Mouse (Mus musculus): ENCODE results near the gene Cmc1.
A peak's percentile ranks its signal among the peaks of the same experiment; 100 is the strongest.

The Cmc1 gene

GRCm38 (mm10) chr9:118110360-118110710 lies 39.6 kb downstream of the Cmc1 start:
- DNase-seq: no peak

- DNase-seq: no peak
Observed at GRCm38 (mm10) chr9:118109697-118110359, 40.1 kb downstream of the Cmc1 start.

GRCm38 (mm10) chr9:118108527-118109011 lies 41.4 kb downstream of the Cmc1 start:
- no peak for DNase-seq

- no peak for DNase-seq
Observed at GRCm38 (mm10) chr9:118101802-118102201, 48.2 kb downstream of the Cmc1 start.

- no peak for DNase-seq
Observed at GRCm38 (mm10) chr9:118100484-118100883, 49.5 kb downstream of the Cmc1 start.

- no peak for DNase-seq
Observed at GRCm38 (mm10) chr9:118099395-118099794, 50.6 kb downstream of the Cmc1 start.

- DNase-seq: no peak
Observed at GRCm38 (mm10) chr9:118083834-118084233, 66.1 kb downstream of the Cmc1 start.

GRCm38 (mm10) chr9:118082575-118083431 lies 67.2 kb downstream of the Cmc1 start:
- peak; percentile 25 for DNase-seq

- no peak for DNase-seq
Observed at GRCm38 (mm10) chr9:118073358-118073757, 76.6 kb downstream of the Cmc1 start.

- DNase-seq: peak; percentile 66
Observed at GRCm38 (mm10) chr9:118072101-118072500, 77.9 kb downstream of the Cmc1 start.

GRCm38 (mm10) chr9:118071337-118071736 lies 78.6 kb downstream of the Cmc1 start:
- no peak for DNase-seq

- DNase-seq: no peak
Observed at GRCm38 (mm10) chr9:118070442-118070841, 79.5 kb downstream of the Cmc1 start.

GRCm38 (mm10) chr9:118059101-118059500 lies 90.9 kb downstream of the Cmc1 start:
- no peak for DNase-seq

- no peak for DNase-seq
Observed at GRCm38 (mm10) chr9:118053286-118053685, 96.7 kb downstream of the Cmc1 start.

GRCm38 (mm10) chr9:118045011-118045533 lies 104.9 kb downstream of the Cmc1 start:
- DNase-seq: no peak

GRCm38 (mm10) chr9:118043581-118043980 lies 106.4 kb downstream of the Cmc1 start:
- no peak for DNase-seq

- no peak for DNase-seq
Observed at GRCm38 (mm10) chr9:118042738-118043137, 107.2 kb downstream of the Cmc1 start.

GRCm38 (mm10) chr9:118041646-118042045 lies 108.3 kb downstream of the Cmc1 start:
- DNase-seq: no peak

GRCm38 (mm10) chr9:118041022-118041400 lies 109.0 kb downstream of the Cmc1 start:
- DNase-seq: peak; percentile 35

GRCm38 (mm10) chr9:118040218-118041021 lies 109.6 kb downstream of the Cmc1 start, which contains the start of gene Azi2:
Gene Azi2 (plus strand): TSS chr9:118040499.
- peak; percentile 99 for DNase-seq

GRCm38 (mm10) chr9:118034990-118035389 lies 115.0 kb downstream of the Cmc1 start:
- no peak for DNase-seq

GRCm38 (mm10) chr9:118031694-118032093 lies 118.3 kb downstream of the Cmc1 start:
- DNase-seq: no peak

GRCm38 (mm10) chr9:118030252-118030651 lies 119.7 kb downstream of the Cmc1 start:
- DNase-seq: no peak
